Mouse (Mus musculus): ENCODE results near the gene Ncs1. TPM values are rescaled to one million over a fixed set of nuclear protein-coding genes. Genes with fewer than 3 reads are reported as not detected.

The Ncs1 gene
- total and polyA plus RNA-seq, 2 experiments from 2014 or later: 167 to 185 TPM

- Histone ChIP-seq H3K36me3 (ENCODE audit: insufficient read depth, low read length) (no peaks in the 10 kb centered on the region), H3K27ac (no peak overlapping the region), H3K27me3 (ENCODE audit: insufficient read depth, low read length) (no peaks in the 10 kb centered on the region), H3K9ac (replicated peaks; ENCODE audit: low read length) (no peak overlapping the region), H3K4me3 (ENCODE audit: low read length) (no peak overlapping the region), H3K9me3 (ENCODE audit: low read length) (no peaks in the 10 kb centered on the region), H3K4me2 (ENCODE audit: low read depth, low read length) (no peak overlapping the region), H3K4me1 (ENCODE audit: insufficient read depth, low read length) (peaks cover 7% of the 10 kb centered on the region; the same call in 1 of the 2 replicates)
- ATAC-seq: no peak
- WGBS: 72% methylated on average over 8 of the region's 8 CpGs
- no peak for TF ChIP-seq CTCF (IDR thresholded peaks at IDR 0.05; ENCODE audit: low read depth)
- DNase-seq (ENCODE audit: low spot score): no peak
Observed at GRCm38 (mm10) chr2:31341726-31342535, 96.3 kb downstream of the Ncs1 start.

Other genes with a start within 250 kb of the Ncs1 start
- 20.1 and 24.1 TPM in 2 replicates for gene Fnbp1, start 103.8 kb upstream of the Ncs1 start, total RNA-seq (2014; rRNA removed)
- 31.0 and 32.1 TPM in 2 replicates for gene Fnbp1, start 103.8 kb upstream of the Ncs1 start, polyA plus RNA-seq (2015; fragmentation: Nextera tagmentation; extraction: Ambion mirVana)
- 49.3 and 52.9 TPM in 2 replicates for gene Gpr107, start 93.5 kb upstream of the Ncs1 start, total RNA-seq (2014; rRNA removed)
- gene Gpr107, start 93.5 kb upstream of the Ncs1 start, polyA plus RNA-seq (2015; fragmentation: Nextera tagmentation; extraction: Ambion mirVana): 28.2 and 31.9 TPM in 2 replicates
- 0.68 TPM in 2 replicates for gene Hmcn2, start 68.6 kb downstream of the Ncs1 start, total RNA-seq (2014; rRNA removed)
- gene Hmcn2, start 68.6 kb downstream of the Ncs1 start, polyA plus RNA-seq (2015; fragmentation: Nextera tagmentation; extraction: Ambion mirVana): 0.16 and 0.54 TPM in 2 replicates
- gene Ass1, start 224.4 kb downstream of the Ncs1 start, total RNA-seq (2014; rRNA removed): 25.3 and 33.3 TPM in 2 replicates
- 28.9 and 29.0 TPM in 2 replicates for gene Ass1, start 224.4 kb downstream of the Ncs1 start, polyA plus RNA-seq (2015; fragmentation: Nextera tagmentation; extraction: Ambion mirVana)

Measured in hindbrain, postnatal 0 days (tissue).